Mouse (Mus musculus) large intestine, adult 2 months (tissue): ENCODE results near the gene Nr6a1. TPM values are rescaled to one million over a fixed set of nuclear protein-coding genes. Genes with fewer than 3 reads are reported as not detected.
A peak's percentile ranks its signal among the peaks of the same experiment; 100 is the strongest.

Experiments used
- DNase-seq: peaks from one replicate; pipeline ENCODE4 v3.0.0-alpha.2; 2012; ENCODE audit warnings: low read depth, low spot score
- WGBS: fragments of 180-500 bp; shearing (Covaris S2); methylation state at CpG from one replicate; pipeline ENCODE4 v1.1.7; 2018; 5-methylcytosine and 5-hydroxymethylcytosine counted together
- polyA plus RNA-seq: library from polyadenylated mRNA; depleted of rRNA; stranded (reverse); fragments of >200 nt; gene quantifications from 2 replicates; pipeline ENCODE4 v1.2.3, GENCODE M21; 2012; rRNA removed

The Nr6a1 gene
- polyA plus RNA-seq, 1 experiment: 5.2 TPM

GRCm38 (mm10) chr2:38697128-38698120 lies 230.1 kb downstream of the Nr6a1 start:
- 64% methylated on average over 27 of the region's 27 CpGs for WGBS
- no peak for DNase-seq

DNA sequence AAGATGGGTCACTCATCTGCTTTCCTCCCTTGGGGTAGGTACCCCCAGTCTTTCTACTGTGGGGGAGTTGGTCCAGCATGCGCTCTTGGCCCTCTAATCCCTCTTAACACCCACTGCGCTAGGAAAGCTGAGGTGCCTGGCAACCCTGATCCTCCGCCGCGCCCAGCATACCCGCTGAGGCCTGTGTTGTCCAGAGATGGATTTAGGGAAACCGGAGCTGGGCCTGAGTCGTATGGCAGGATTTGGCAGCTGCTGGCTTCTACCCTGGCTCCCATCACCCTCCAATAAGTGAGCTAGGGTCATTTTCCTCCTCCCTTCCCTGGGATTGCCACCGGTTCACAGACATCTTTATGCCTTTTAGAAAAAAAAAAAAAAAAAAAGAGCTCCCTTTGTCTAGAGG lies 231.7 kb downstream of the Nr6a1 start:
- no peak for DNase-seq
- 73% methylated on average over 9 of the region's 9 CpGs for WGBS

DNA sequence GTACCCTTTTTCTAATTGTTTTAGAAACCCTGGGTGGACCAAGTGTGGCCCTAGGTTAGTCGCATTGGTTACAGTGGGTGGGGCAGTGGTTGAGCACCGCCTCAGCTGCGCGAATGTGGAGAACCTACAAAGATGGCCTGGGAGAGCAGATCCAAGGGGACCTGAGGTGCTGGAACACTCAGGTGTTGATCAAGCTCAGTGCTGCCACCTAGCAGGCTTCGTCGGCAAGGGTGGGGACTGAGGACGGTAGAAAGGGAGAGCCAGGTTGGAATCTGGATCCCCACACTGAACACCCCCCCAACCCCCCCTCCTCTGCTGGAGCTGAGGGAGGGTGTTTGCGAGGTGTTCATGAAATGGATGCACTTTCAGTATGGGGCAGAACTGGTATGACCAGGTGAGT lies 235.9 kb downstream of the Nr6a1 start:
- WGBS: 10% methylated on average over 8 of the region's 8 CpGs
- peak; percentile 13 for DNase-seq

- DNase-seq: no peak
- 87% methylated on average over 1 of the region's 1 CpGs for WGBS
These were observed 237.6 kb downstream of the Nr6a1 start for GRCm38 (mm10) chr2:38689881-38690280.

DNA sequence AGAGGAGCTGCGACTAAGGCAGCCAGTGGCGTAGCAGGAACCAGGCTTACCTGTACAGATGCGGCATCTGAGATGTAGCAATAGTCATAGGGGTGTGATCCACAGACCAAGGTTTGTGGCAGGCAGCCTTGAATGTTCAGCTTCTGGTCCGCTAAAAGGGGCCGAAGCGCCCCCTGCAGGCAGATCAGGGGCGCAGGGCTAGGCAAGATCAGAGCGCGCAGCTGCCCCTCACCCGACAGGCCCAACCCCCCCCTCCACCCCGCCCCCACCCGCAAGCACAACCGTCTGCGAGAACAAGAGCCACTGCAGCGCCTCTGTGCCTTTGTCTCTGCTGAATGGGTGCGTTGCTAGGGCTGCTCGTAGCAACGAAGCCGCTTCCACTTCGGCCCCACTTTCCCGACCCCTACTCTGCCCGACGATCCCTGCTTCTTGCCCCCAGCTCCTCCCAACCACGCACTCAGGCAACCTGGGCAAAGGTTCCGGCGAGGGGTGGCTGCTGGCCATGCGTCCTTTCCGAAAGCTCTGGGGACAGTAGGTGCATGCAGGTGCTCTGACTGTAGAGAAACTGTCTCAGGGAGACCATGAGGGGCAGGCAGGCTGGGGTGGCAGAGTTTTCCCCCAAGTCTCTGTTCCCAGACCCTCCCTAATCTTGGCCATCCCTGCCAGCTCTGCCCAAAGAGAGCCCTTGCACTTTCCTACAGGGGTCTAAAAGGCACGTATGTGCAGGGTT lies 238.5 kb downstream of the Nr6a1 start:
- WGBS: 9% methylated on average over 29 of the region's 29 CpGs
- no peak for DNase-seq

- DNase-seq: no peak
- 59% methylated on average over 3 of the region's 3 CpGs for WGBS
These were observed 241.7 kb downstream of the Nr6a1 start for GRCm38 (mm10) chr2:38685746-38686145.

DNA sequence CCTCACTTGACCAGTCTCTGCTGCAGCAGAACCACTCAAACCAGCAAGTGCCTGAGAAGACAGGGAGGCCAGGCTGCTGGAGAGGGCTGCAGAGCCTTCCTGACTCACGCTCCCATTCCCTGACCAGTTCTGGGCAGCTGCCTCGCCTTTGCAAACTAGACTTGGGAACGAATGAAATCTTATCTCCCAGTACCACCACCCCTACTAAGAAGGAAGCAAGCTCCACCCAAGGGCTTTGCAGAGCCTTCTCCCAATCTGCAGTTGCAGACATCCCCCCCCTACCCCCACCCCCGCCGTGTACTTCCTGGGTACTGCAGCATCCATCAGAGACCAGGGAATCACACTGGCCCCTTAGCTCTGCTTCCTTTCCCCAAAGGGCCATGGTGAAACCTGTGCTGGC lies 244.4 kb downstream of the Nr6a1 start:
- no peak for DNase-seq
- WGBS: 75% methylated on average over 5 of the region's 5 CpGs

- DNase-seq: no peak
- WGBS: 85% methylated on average over 5 of the region's 5 CpGs
These were observed 245.3 kb downstream of the Nr6a1 start for GRCm38 (mm10) chr2:38682209-38682608.

DNA sequence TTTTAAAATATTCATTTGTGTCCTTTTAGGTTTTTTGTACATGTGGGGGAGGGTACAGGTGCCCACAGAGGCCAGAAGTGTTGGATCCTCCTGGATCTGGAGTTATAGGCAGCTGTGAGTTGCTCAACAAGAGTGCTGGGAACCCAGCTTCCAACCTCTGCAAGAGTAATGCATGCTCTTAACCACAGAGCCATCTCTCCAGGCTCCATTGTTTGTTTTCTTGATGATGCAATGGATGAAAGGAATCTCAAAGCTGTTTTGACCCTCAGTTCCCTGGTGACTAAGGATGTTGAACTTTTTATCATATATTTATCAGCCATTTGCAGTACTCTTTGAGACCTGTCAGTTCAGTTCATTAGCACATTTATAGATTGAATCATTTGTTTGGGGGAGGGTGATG lies 248.5 kb downstream of the Nr6a1 start:
- no peak for DNase-seq

- WGBS: 48% methylated on average over 9 of the region's 9 CpGs
- DNase-seq: no peak
These were observed 252.0 kb downstream of the Nr6a1 start for GRCm38 (mm10) chr2:38675366-38675969.

Other genes with a start within 250 kb of the Nr6a1 start
- gene Nr5a1, start 213.1 kb downstream of the Nr6a1 start, polyA plus RNA-seq: 0.05 TPM in 1 of 2 replicates, not detected in the other
- 0.79 and 1.7 TPM in 2 replicates for gene Olfml2a, start 4.3 kb upstream of the Nr6a1 start, polyA plus RNA-seq
- gene Wdr38, start 69.8 kb upstream of the Nr6a1 start, polyA plus RNA-seq: 0.47 and 0.55 TPM in 2 replicates
- 24.3 and 27.3 TPM in 2 replicates for gene Arpc5l, start 77.7 kb upstream of the Nr6a1 start, polyA plus RNA-seq
- 224 and 239 TPM in 2 replicates for gene Rpl35, start 77.9 kb upstream of the Nr6a1 start, polyA plus RNA-seq
- 13.7 and 20.5 TPM in 2 replicates for gene Golga1, start 137.9 kb upstream of the Nr6a1 start, polyA plus RNA-seq